Mouse (Mus musculus) midbrain, embryonic 16.5 days (tissue): ENCODE data around the gene Ntan1. TPM values are rescaled to one million over a fixed set of nuclear protein-coding genes. Genes with fewer than 3 reads are reported as not detected.

Experiments used
- ATAC-seq: fragments of 200-750 bp; cut with Nextera tagmentation; 2 replicates; pipeline ENCODE4 v1.8.0; 2017; ENCODE audit warnings: moderate TSS enrichment
- H3K27ac ChIP-seq: fragments of 300-500 bp; sonication (generic); 2 replicates; pipeline ENCODE4 v1.5.1; 2014; ENCODE audit warnings: mild to moderate bottlenecking, low read length, mixed read lengths
- H3K27me3 ChIP-seq: fragments of 300-500 bp; sonication (generic); 2 replicates; pipeline ENCODE4 v1.6.1; 2014; ENCODE audit warnings: low read depth, low read length, mixed read lengths; ENCODE audit not compliant: control insufficient read depth, insufficient read depth
- H3K36me3 ChIP-seq: fragments of 300-500 bp; sonication (generic); 2 replicates; pipeline ENCODE4 v1.6.1; 2014; ENCODE audit warnings: mild to moderate bottlenecking, low read length, moderate library complexity, mixed read lengths; ENCODE audit not compliant: control insufficient read depth, insufficient read depth
- H3K4me1 ChIP-seq: fragments of 300-500 bp; sonication (generic); 2 replicates; pipeline ENCODE4 v1.6.1; 2014; ENCODE audit warnings: mild to moderate bottlenecking, low read length, mixed read lengths; ENCODE audit not compliant: control insufficient read depth, insufficient read depth
- H3K4me2 ChIP-seq: fragments of 300-500 bp; sonication (generic); 2 replicates; pipeline ENCODE4 v1.6.1; 2014; ENCODE audit warnings: mild to moderate bottlenecking, low read length, mixed read lengths
- H3K4me3 ChIP-seq: fragments of 300-500 bp; sonication (generic); 2 replicates; pipeline ENCODE4 v1.5.1; 2014; ENCODE audit warnings: low read depth, mild to moderate bottlenecking, low read length, moderate library complexity, mixed read lengths
- H3K9ac ChIP-seq: fragments of 300-500 bp; sonication (generic); 2 replicates; pipeline ENCODE4 v1.6.1; 2014; ENCODE audit warnings: low read depth, low read length, mixed read lengths
- H3K9me3 ChIP-seq: fragments of 300-500 bp; sonication (generic); replicated peaks from 2 replicates; pipeline ENCODE4 v1.6.1; 2014; ENCODE audit warnings: mild to moderate bottlenecking, low read length, mixed read lengths; ENCODE audit not compliant: control insufficient read depth, poor library complexity, severe bottlenecking
- WGBS: fragments of 180-500 bp; shearing (Covaris S2); extraction: QIAGEN DNeasy Blood & Tissue Kit; methylation state at CpG from one replicate; pipeline ENCODE4 v1.1.7; 2014; 5-methylcytosine and 5-hydroxymethylcytosine counted together
- microRNA-seq: library from miRNA; unstranded; fragments of <30 nt; microRNA quantifications from one replicate; pipeline ENCODE4, GENCODE M21; 2017
- polyA plus RNA-seq: library from polyadenylated mRNA; unstranded; fragments of >200 nt; fragmentation: Nextera tagmentation; extraction: Ambion mirVana; gene quantifications from 2 replicates; pipeline ENCODE4 v1.2.1, GENCODE M21; 2015

The Ntan1 gene
- polyA plus RNA-seq, 1 experiment from 2014 or later, result 209 TPM

- Histone ChIP-seq H3K27me3 (no peaks in the 10 kb centered on the region), H3K9me3 (no peaks in the 10 kb centered on the region), H3K27ac (no peak overlapping the region), H3K4me1 (no peaks in the 10 kb centered on the region), H3K4me3 (no peak overlapping the region), H3K4me2 (no peak overlapping the region), H3K9ac (no peak overlapping the region), H3K36me3 (peaks cover 3% of the 10 kb centered on the region; the same call in 1 of the 2 replicates)
- ATAC-seq, result no peak
- 81% methylated on average over 3 of the region's 3 CpGs for WGBS
Observed at GRCm38 (mm10) chr16:13883094-13883774, 64.6 kb downstream of the Ntan1 start.

Small RNA genes within 50 kb of the gene (microRNA-seq; reads per million reads assigned to microRNA genes)
- not detected for gene Gm27734

Other genes starting within 250 kb of the Ntan1 start
- 30.4 and 32.4 TPM in 2 replicates for gene Parn, start 150.7 kb upstream of the Ntan1 start, polyA plus RNA-seq
- gene Bfar, start 147.0 kb upstream of the Ntan1 start, polyA plus RNA-seq, result 52.7 and 56.4 TPM in 2 replicates
- gene 3110001I22Rik, start 146.9 kb upstream of the Ntan1 start, polyA plus RNA-seq, result 6.2 and 7.3 TPM in 2 replicates
- gene Pla2g10, start 87.9 kb upstream of the Ntan1 start, polyA plus RNA-seq, result 0.26 TPM in 1 of 2 replicates, not detected in the other
- 88.3 and 96.1 TPM in 2 replicates for gene Rrn3, start 38.1 kb upstream of the Ntan1 start, polyA plus RNA-seq
- 74.4 and 76.4 TPM in 2 replicates for gene Pdxdc1, start 84.3 kb downstream of the Ntan1 start, polyA plus RNA-seq
- gene Mpv17l, start 84.3 kb downstream of the Ntan1 start, polyA plus RNA-seq, result 32.3 and 41.5 TPM in 2 replicates
- 189 and 216 TPM in 2 replicates for gene 2900011O08Rik, start 167.8 kb downstream of the Ntan1 start, polyA plus RNA-seq
- 0.55 and 1.3 TPM in 2 replicates for gene Ifitm7, start 168.0 kb downstream of the Ntan1 start, polyA plus RNA-seq